Mouse (Mus musculus) midbrain, embryonic 13.5 days (tissue): ENCODE results near the gene Rbm47. TPM values are rescaled to one million over a fixed set of nuclear protein-coding genes. Genes with fewer than 3 reads are reported as not detected.

Experiments
- ATAC-seq: fragments of 200-750 bp; cut with Nextera tagmentation; 2 replicates; pipeline ENCODE4 v1.8.0; 2017; ENCODE audit warnings: mild to moderate bottlenecking, moderate TSS enrichment, moderate library complexity
- H3K27ac ChIP-seq: fragments of 300-500 bp; sonication (generic); 2 replicates; pipeline ENCODE4 v1.5.1; 2015; ENCODE audit warnings: inconsistent platforms, mild to moderate bottlenecking, moderate library complexity
- H3K27me3 ChIP-seq: fragments of 300-500 bp; sonication (generic); 2 replicates; pipeline ENCODE4 v1.6.1; 2015; ENCODE audit warnings: mild to moderate bottlenecking, inconsistent platforms
- H3K36me3 ChIP-seq: fragments of 300-500 bp; sonication (generic); 2 replicates; pipeline ENCODE4 v1.6.1; 2015; ENCODE audit warnings: mild to moderate bottlenecking, inconsistent platforms
- H3K4me1 ChIP-seq: fragments of 300-500 bp; sonication (generic); replicated peaks from 2 replicates; pipeline ENCODE4 v1.6.1; 2015; ENCODE audit warnings: inconsistent platforms
- H3K4me2 ChIP-seq: fragments of 300-500 bp; sonication (generic); replicated peaks from 2 replicates; pipeline ENCODE4 v1.6.1; 2015; ENCODE audit warnings: moderate library complexity, mild to moderate bottlenecking, inconsistent platforms
- H3K4me3 ChIP-seq: fragments of 300-500 bp; sonication (generic); replicated peaks from 2 replicates; pipeline ENCODE4 v1.5.1; 2015; ENCODE audit warnings: mild to moderate bottlenecking, inconsistent platforms
- H3K9ac ChIP-seq: fragments of 300-500 bp; sonication (generic); replicated peaks from 2 replicates; pipeline ENCODE4 v1.6.1; 2015; ENCODE audit warnings: mild to moderate bottlenecking, inconsistent platforms
- H3K9me3 ChIP-seq: fragments of 300-500 bp; sonication (generic); 2 replicates; pipeline ENCODE4 v1.6.1; 2016; ENCODE audit warnings: mild to moderate bottlenecking, inconsistent platforms
- WGBS: fragments of 180-500 bp; shearing (Covaris S2); methylation state at CpG from one replicate; pipeline ENCODE4 v1.1.7; 2015; 5-methylcytosine and 5-hydroxymethylcytosine counted together
- polyA plus RNA-seq: library from polyadenylated mRNA; unstranded; fragments of >200 nt; fragmentation: Nextera tagmentation; extraction: Ambion mirVana; gene quantifications from 2 replicates; pipeline ENCODE4 v1.2.1, GENCODE M21; 2015

Rbm47 gene
- polyA plus RNA-seq, 1 experiment from 2014 or later, result 2.5 TPM

DNA sequence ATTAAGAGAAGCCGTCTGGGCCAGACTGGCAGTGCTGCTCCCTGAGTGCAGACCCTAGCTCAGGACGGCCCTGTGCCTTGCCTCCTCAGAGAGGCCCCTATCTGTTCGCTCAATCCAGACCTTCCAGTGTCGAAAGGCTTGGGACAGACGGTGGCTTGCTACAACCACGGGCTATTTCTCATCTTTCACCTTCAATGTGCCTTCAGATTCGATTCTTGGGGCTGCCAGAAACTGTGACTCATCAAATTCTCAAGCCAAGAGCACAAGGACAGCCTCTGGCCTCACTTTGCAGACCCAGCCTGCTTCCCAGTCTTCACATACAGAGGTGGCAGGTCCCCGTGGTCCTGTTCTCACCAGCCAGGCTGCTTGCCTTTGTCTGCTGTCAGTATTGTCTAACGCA, 82.9 kb downstream of the Rbm47 start:
- 74% methylated on average over 9 of the region's 9 CpGs for WGBS
- Histone ChIP-seq H3K4me3 (no peak overlapping the region), H3K4me1 (no peaks in the 10 kb centered on the region), H3K4me2 (no peak overlapping the region), H3K9me3 (no peaks in the 10 kb centered on the region), H3K36me3 (no peaks in the 10 kb centered on the region), H3K27ac (no peak overlapping the region), H3K27me3 (no peaks in the 10 kb centered on the region), H3K9ac (no peak overlapping the region)
- no peak for ATAC-seq

- Histone ChIP-seq H3K36me3 (no peaks in the 10 kb centered on the region), H3K4me2 (no peak overlapping the region), H3K9ac (no peak overlapping the region), H3K4me3 (no peak overlapping the region), H3K27me3 (no peaks in the 10 kb centered on the region), H3K9me3 (no peaks in the 10 kb centered on the region), H3K4me1 (no peaks in the 10 kb centered on the region), H3K27ac (no peak overlapping the region)
- ATAC-seq, result no peak
- 85% methylated on average over 4 of the region's 4 CpGs for WGBS
Observed at GRCm38 (mm10) chr5:66089600-66089999, 83.3 kb downstream of the Rbm47 start.

DNA sequence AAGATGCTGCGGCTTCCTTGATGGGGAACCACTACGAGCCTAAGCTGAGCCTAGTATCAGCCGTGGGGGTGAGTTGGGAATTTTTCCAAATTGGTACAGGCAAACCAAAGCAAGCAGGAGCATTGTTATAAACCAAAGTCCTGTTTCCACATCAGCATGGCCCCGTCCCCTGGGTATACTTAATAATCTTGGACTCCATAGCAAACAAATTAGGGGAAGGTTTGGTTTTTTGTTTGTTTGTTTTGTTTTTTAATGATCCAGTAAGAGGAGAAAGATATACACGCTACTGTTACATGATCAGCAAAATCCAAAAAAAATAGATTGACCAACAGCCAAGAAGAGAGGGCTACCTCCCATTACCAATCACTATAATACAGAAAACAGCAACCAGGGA, 84.0 kb downstream of the Rbm47 start:
- WGBS, result 93% methylated on average over 5 of the region's 5 CpGs
- no peak overlapping the region for H3K4me2 ChIP-seq
- no peaks in the 10 kb centered on the region for H3K27me3 ChIP-seq
- no peak overlapping the region for H3K27ac ChIP-seq
- H3K4me3 ChIP-seq, result no peak overlapping the region
- H3K36me3 ChIP-seq, result no peaks in the 10 kb centered on the region
- ATAC-seq, result no peak
- H3K9ac ChIP-seq, result no peak overlapping the region
- no peaks in the 10 kb centered on the region for H3K9me3 ChIP-seq
- no peaks in the 10 kb centered on the region for H3K4me1 ChIP-seq

GRCm38 (mm10) chr5:66088247-66088901, 84.5 kb downstream of the Rbm47 start:
- no peak for ATAC-seq
- no peaks in the 10 kb centered on the region for H3K4me1 ChIP-seq
- WGBS, result 93% methylated on average over 4 of the region's 4 CpGs
- no peak overlapping the region for H3K4me3 ChIP-seq
- H3K9me3 ChIP-seq, result no peaks in the 10 kb centered on the region
- no peak overlapping the region for H3K9ac ChIP-seq
- H3K36me3 ChIP-seq, result no peaks in the 10 kb centered on the region
- no peak overlapping the region for H3K4me2 ChIP-seq
- no peak overlapping the region for H3K27ac ChIP-seq
- H3K27me3 ChIP-seq, result no peaks in the 10 kb centered on the region

DNA sequence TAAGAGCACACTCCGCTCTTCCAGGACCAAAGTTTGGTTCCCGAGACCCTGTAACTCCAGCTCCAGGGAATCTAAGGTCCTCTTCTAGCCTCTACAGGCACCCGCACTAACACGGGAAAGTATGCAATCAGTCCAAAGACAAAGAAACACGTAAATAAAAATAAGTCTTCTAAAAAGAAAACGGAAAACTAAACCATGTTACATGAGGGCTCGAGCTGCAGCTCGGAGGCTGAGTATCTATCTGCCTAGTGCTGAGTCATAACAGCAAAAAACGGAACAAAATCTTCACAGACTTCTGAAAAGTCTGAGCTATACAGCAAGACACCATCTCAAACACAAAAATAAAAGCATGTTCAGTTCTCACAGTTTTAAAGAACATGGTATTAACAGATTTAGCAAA, 86.0 kb downstream of the Rbm47 start:
- H3K4me1 ChIP-seq, result no peaks in the 10 kb centered on the region
- H3K4me2 ChIP-seq, result no peak overlapping the region
- H3K27ac ChIP-seq, result no peak overlapping the region
- no peak overlapping the region for H3K4me3 ChIP-seq
- no peak overlapping the region for H3K9ac ChIP-seq
- H3K9me3 ChIP-seq, result no peaks in the 10 kb centered on the region
- no peaks in the 10 kb centered on the region for H3K36me3 ChIP-seq
- H3K27me3 ChIP-seq, result no peaks in the 10 kb centered on the region
- ATAC-seq, result no peak
- WGBS, result 93% methylated on average over 9 of the region's 9 CpGs

- no peaks in the 10 kb centered on the region for H3K4me1 ChIP-seq
- H3K4me3 ChIP-seq, result no peak overlapping the region
- no peak for ATAC-seq
- no peak overlapping the region for H3K9ac ChIP-seq
- H3K4me2 ChIP-seq, result no peak overlapping the region
- no peaks in the 10 kb centered on the region for H3K9me3 ChIP-seq
- H3K36me3 ChIP-seq, result no peaks in the 10 kb centered on the region
- no peaks in the 10 kb centered on the region for H3K27me3 ChIP-seq
- 95% methylated on average over 1 of the region's 1 CpGs for WGBS
- H3K27ac ChIP-seq, result no peak overlapping the region
Observed at GRCm38 (mm10) chr5:66086304-66086703, 86.6 kb downstream of the Rbm47 start.

GRCm38 (mm10) chr5:66085478-66085877, 87.4 kb downstream of the Rbm47 start:
- Histone ChIP-seq H3K27ac (no peak overlapping the region), H3K27me3 (no peaks in the 10 kb centered on the region), H3K9me3 (no peaks in the 10 kb centered on the region), H3K4me3 (no peak overlapping the region), H3K4me2 (no peak overlapping the region), H3K4me1 (no peaks in the 10 kb centered on the region), H3K9ac (no peak overlapping the region), H3K36me3 (no peaks in the 10 kb centered on the region)
- 70% methylated on average over 4 of the region's 4 CpGs for WGBS
- no peak for ATAC-seq

DNA sequence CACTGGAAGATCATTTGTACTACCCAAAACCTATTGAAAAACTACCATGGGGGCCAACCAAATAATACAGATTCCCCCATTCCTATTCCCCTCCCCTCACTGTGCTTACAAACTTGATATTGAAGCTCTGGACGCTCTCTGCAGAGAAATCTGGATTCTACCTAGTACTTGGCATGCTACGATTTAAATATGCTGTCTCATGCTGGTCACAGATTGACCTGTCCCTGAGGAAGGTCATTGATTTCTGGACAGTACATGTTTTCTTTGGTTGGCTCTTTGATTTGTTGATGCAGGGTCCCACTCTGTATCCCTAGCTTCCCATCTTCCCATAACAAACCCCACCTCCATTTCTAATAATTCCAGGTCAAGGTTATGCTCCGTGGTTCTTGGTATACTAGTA, 88.4 kb downstream of the Rbm47 start:
- 94% methylated on average over 3 of the region's 3 CpGs for WGBS
- Histone ChIP-seq H3K9me3 (no peaks in the 10 kb centered on the region), H3K27me3 (no peaks in the 10 kb centered on the region), H3K9ac (no peak overlapping the region), H3K4me1 (no peaks in the 10 kb centered on the region), H3K4me2 (no peak overlapping the region), H3K27ac (no peak overlapping the region), H3K36me3 (no peaks in the 10 kb centered on the region), H3K4me3 (no peak overlapping the region)
- ATAC-seq, result no peak

DNA sequence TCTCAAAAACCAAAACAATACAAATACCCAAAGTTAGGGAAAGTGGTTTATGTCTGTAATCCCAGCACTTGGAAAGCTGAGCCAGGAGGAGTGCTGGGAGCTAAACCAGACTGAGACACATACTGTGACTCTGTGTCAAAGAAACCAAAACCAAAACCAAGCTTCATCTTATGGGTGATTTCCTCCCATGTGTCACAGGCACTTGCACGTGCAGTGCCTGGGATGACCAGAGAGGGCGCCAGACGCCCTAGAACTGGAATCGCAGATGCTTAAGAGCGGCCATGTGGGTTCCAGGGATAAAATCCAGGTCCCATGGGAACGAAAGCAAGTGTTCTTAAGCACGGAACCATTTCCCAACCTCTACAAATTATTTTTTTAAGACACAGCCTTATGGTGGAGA, 89.6 kb downstream of the Rbm47 start:
- H3K4me3 ChIP-seq, result no peak overlapping the region
- 33% methylated on average over 7 of the region's 7 CpGs for WGBS
- no peaks in the 10 kb centered on the region for H3K27me3 ChIP-seq
- H3K4me1 ChIP-seq, result no peaks in the 10 kb centered on the region
- no peaks in the 10 kb centered on the region for H3K36me3 ChIP-seq
- no peak for ATAC-seq
- no peak overlapping the region for H3K4me2 ChIP-seq
- no peaks in the 10 kb centered on the region for H3K9me3 ChIP-seq
- no peak overlapping the region for H3K27ac ChIP-seq
- no peak overlapping the region for H3K9ac ChIP-seq

GRCm38 (mm10) chr5:66082229-66082572, 90.7 kb downstream of the Rbm47 start:
- no peak overlapping the region for H3K4me2 ChIP-seq

GRCm38 (mm10) chr5:66081443-66082228, 91.3 kb downstream of the Rbm47 start:
- H3K27ac ChIP-seq, result no peak overlapping the region
- H3K36me3 ChIP-seq, result no peaks in the 10 kb centered on the region
- no peaks in the 10 kb centered on the region for H3K9me3 ChIP-seq
- no peak overlapping the region for H3K4me2 ChIP-seq
- no peak overlapping the region for H3K4me3 ChIP-seq
- H3K9ac ChIP-seq, result no peak overlapping the region
- no peak for ATAC-seq
- WGBS, result 86% methylated on average over 19 of the region's 19 CpGs
- no peaks in the 10 kb centered on the region for H3K27me3 ChIP-seq
- H3K4me1 ChIP-seq, result no peaks in the 10 kb centered on the region

More at GRCm38 (mm10) chr5:66082229-66082572, 90.7 kb downstream of the Rbm47 start:
- Histone ChIP-seq H3K9ac (no peak overlapping the region), H3K27me3 (no peaks in the 10 kb centered on the region), H3K27ac (no peak overlapping the region), H3K4me3 (no peak overlapping the region), H3K4me1 (no peaks in the 10 kb centered on the region), H3K36me3 (no peaks in the 10 kb centered on the region), H3K9me3 (no peaks in the 10 kb centered on the region)
- ATAC-seq, result no peak
- 79% methylated on average over 11 of the region's 11 CpGs for WGBS

DNA sequence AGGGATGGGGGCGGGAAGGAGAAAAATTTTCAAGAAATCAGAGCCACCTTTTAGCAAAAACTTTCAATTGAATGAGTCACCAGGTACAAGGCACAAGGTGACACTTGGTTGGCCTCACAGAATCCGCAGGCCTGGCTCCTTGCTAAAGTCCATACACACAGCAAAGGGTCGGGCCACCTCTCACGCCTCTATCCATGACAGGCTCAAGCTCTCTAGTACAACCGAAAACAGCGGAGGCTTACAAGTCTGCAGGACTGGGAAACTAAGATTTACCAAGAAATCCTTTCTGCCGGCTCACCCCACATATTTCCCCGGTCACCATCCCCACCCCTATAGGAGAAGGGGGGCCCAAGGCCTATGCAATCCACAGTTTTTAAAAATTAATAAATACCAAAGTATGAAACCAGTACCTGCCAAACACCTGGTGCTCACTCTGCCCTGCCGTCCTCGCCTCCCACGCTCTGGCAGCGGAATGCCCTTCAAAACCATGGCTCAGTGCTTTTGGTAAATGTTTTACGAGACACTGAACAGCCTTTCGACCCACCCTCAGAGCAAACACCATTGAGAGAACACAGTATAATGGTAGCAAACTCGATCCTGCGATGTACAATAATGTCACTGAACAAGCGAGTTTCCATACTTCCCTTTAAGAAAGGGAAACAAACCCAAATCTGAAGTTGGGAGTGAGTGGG, 92.2 kb downstream of the Rbm47 start:
- Histone ChIP-seq H3K9ac (no peak overlapping the region), H3K9me3 (no peaks in the 10 kb centered on the region), H3K4me3 (no peak overlapping the region), H3K27me3 (no peaks in the 10 kb centered on the region), H3K4me2 (no peak overlapping the region), H3K4me1 (no peaks in the 10 kb centered on the region), H3K36me3 (no peaks in the 10 kb centered on the region), H3K27ac (no peak overlapping the region)
- ATAC-seq, result no peak
- 86% methylated on average over 17 of the region's 17 CpGs for WGBS
